Mouse (Mus musculus) CD4-positive helper T cell, adult 2 months (primary cell): ENCODE measurements at regions not wholly inside any gene's neighbourhood (a gene's known extent, or its start where the extent isn't known, plus 50 kb on each side); places are given as distances from the start of the nearest gene placed in this dataset.

ENCODE experiments used
- DNase-seq: peaks from one replicate; pipeline ENCODE4 v3.0.0-alpha.2; 2012; ENCODE audit warnings: low read depth, missing footprints, low spot score

DNA sequence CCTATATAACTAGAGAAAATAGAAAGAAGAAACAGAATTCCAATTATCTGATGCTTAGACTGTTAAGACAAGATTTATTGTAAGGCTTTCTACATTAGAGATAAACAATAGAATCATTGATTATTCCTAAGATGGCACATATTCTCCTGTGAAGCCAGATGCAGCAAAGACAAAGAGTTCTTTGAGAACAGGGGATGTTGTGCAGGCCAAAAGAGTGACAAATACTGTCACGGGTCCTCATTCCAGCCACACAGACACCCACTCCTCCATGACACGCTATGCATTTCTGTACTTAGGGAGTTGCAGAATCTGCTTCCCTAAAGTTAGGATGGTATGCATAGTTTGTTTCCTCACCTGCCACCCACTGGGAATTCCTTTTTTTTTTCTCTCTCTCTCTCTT, 245.2 kb downstream of the Sv2b start:
- no peak for DNase-seq

DNA sequence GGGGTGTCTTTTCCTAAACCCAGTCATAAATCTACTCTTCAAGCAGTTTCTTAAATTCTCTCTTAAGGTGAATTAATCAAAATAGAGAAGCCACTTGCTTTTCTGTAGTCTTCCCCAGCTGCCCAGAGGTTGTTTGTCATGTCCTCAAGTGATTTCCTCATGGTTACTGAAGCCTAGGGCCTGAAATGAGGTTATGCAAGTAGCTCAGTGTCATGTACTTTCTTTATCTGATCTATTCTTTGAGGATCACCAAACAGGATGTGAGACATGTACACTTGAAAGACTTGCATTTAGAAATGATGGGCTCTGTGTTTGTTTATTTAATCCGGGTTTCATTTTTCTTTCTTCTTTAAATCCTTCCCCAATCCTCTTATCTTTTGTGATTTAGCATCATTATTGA, 258.8 kb downstream of the Sv2b start:
- no peak for DNase-seq

DNA sequence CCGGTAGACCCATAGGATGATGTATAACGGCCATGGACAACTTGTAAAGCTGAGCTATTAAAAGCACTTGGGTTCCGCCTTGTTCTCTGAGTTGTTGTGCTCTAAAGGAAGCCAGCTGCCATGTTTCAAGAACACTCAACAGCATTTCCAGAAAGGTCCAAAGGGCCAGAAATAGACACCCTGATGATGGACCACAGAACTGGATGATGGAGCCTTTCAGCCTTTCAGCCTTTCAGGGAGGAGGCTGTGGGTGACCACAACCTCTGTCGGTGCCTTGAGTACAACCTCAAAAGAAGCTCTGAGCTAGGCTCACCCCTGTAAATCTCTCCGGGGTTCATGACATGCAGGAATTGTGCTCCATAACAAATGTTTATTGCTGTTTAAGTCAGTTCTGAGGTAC, 259.3 kb downstream of the Sv2b start:
- DNase-seq: no peak

DNA sequence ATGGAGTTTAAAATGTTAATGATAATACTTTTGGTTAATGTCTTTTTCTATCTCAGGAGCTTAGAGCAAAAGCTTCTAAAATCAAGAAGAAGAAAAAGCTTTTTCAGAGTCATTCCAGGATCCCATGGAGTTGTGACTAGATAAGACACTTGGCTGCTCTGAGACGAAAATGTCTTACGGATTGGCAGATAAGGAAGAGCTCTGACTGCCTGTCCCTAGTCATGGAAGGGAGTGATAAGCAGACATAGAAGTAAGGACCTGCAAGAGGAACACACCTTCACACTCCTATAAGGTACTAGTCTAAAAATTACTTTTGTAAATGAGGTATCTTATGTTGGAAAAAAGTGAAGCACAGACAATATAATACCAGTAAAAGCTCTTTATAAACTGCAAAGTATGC, 260.2 kb downstream of the Sv2b start:
- no peak for DNase-seq

DNA sequence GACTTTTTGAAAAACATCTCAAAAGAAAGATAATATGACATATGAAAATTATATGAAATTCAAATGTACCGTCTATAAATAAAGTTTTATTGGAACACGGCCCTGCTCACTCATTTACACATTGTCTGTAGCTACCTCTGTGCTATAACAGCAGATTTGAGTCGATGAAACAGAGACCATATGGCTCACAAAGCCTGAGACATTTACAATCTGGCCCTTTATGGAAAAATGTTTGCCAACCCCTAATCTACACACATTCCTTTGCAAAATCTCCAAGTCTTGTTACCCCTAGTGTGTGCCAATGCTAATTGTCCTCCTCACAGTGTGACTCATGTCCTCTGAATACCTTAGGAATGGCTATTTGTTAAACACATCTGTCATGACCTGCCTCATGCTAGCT, 261.2 kb downstream of the Sv2b start:
- no peak for DNase-seq

DNA sequence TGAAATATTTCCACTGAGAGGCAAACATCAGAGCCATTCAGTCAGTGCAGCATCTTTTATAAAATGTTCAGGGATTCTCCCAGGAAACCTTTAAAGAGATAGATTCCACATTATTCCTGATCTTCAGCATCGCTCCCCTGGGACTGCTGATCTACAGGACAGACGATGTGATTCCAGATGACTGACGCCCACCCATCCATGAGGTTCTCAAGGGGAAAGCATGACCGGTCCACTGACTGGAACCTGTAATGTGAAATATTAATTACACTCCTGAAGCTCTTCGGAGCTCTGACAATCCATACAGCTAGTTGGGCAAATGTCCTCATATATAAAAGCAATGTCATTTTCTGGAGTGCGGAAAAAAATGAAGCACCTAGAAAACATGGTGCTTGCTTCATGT, 268.2 kb downstream of the Sv2b start:
- DNase-seq: no peak

DNA sequence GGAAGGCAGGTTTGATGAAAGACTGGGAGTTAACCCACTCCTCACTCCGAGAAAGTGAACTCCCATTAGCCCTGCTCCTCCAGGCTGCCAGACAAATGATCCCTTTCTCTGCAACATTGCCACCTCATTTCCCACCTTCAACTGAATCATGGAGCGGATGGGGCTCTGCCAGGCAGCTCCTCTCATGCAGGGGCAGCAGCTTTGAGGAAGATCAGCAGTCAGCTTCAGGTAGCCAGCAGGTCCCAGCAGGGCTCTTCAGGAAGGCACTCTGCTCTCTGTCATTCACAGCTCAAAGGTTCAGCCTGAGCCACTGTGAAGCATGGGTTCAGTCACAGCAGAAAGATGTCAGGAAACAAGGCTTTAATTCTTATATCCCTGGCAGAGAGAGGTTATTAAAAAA, 282.9 kb downstream of the Sv2b start:
- DNase-seq: no peak

DNA sequence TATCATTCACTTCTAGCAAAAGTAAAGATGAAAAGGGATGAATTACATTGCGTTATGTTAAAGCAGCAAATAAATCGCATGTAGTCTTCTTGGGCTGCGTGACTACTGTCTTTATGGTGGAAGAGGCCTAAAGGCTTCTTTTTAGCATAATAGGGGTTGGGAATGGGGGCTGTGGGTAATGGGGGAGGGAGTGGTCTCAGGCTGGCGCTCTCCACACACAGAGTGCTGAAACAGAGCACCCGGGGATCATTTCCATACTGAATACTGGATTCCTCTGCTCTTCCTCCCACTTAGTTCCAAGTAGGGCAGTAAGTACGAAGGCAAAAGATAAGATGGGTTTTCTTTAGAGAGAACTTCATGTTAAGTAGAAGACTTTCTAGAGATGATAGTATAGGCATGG, 287.1 kb downstream of the Sv2b start:
- DNase-seq: no peak

DNA sequence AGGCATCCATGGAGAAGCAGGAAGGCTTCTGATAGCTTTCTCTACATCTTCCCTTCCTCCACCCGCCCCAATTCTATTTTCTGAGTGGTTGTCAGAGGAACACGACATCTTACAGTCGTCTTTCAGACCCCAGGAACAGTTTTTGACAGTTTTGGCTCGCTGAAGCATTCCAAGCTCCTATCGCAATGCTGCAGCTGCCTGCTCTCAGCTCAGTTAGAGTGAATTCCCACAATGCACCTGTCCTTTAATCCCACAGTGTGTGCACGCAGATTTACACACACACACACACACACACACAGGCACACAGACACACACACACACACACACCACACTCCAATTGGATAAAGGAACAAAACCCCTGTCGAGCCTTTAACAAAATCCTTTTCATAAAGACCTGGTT, 290.4 kb downstream of the Sv2b start:
- no peak for DNase-seq

DNA sequence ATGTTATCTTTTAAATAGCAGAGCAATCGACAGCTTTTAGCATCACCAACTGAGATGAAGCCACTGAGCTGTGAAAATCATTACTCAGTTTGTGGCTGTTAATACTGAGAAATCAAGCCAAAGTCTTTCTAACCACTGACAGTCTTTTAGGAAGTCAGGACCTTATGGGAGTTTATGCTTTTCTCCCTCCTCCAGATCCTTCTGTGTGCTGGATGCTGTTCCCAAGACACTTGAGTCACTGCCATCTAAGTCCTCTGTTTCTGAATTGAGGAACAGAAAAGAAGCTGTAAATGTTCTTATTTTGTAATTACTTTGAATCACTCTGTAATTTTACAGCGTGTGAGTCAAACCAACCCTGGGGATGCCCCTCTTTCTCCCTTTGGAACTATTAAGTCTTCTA, 300.6 kb downstream of the Sv2b start:
- no peak for DNase-seq

DNA sequence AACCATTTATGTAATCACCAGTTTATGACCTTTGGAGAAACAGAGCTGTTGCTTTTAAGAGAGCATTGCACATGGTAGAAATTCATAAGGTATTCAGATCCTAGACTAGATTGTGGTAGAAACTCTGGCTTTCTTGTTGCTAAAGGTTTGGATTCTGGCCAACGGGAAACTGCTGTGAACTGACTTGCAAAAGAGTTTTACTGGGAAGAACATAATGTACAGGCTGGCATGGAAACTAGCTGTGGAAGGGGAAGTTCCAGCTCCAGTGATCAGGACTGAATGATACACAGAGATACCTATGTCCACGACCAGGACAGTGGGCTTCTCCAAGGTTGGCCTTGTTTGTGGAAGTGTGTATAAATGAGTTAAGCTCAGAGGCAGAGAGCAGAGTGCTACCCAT, 318.9 kb downstream of the Sv2b start:
- no peak for DNase-seq

DNA sequence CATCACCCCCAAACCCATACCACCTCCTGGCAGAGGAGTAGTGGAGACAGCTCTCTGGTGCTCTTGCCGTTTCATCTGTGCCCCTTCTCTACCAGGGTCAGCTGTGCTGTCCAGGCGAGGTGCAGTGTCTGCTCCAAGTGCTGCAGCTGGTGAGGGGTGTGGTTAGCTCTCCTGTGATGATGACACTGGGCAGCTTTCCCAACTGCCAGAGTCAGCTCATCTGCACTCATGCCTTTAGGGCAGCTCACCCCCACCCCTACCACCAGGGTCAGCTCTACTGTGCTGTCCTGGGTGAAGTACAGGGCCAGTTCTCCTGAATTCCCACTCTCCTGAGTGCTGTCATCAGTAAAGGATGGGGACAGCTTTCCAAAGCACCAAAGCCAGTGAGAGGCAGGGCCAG, 329.6 kb downstream of the Sv2b start:
- DNase-seq: no peak

DNA sequence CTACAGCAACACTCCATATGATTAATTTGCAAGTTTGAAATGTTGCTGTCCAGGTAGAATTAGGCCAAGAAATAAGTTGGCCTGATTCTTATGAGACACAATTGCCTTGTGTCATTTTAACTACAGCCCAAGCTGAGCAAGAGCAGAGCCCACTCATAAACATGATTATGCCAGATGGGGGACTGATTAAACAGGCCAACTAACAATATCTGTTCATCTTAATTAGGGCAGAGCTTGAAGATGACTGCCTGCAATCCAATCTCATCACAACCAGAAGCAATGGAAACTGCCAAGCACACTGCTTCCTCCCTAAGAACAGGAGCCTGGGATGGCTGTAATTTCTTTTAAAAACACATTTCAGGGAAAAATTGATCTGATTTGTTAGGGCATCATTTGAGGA, 333.1 kb downstream of the Sv2b start:
- no peak for DNase-seq

DNA sequence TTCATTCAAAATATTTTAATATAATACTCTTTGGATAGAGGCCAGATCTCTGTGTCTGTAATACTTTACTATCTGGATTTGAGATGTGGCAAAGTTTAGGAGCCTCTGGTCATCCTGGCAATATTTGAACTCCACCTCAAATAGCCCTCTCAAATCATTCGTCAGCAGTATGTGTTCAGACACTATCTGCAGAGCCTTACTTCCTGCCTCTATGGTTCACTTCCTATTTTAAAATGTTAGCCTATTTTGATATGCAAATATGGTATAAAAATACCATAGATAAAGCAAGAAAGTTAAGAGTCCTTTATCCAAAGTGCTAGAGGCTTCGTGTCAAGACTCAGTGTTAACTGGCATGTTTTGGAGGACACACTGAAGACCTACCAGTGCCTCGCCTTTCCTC, 334.6 kb downstream of the Sv2b start:
- DNase-seq: no peak

DNA sequence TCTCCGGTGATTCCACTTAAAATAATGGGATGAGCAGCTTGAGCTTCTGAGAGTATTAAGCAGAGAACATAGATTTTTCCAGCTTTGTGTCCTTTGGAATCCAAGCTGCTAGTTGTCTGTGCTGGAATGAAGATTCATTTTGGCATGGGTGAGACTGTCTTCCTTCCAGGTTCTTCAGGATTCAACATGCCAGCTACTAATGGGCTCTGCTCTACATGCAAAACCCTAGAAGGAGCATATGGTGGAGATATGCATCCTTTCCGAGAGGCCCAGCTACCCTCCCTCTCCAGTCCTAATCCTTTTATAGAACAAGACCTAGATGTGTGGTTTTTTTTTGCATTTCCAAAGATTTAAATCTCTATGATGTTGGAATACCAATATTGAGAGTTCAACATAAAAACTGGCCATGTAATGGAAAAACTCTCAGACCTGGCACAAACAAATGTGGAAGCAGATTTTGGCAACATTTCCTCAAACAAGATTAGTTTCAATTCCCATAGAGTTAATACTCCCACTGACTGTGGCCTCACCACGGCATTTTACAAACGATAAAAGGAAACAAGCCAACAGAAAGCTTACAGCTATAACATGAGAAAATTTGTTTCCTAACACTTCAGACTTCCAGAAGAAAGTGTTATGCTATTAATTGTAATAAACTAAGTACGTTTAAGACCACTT, 364.5 kb downstream of the Sv2b start:
- no peak for DNase-seq

DNA sequence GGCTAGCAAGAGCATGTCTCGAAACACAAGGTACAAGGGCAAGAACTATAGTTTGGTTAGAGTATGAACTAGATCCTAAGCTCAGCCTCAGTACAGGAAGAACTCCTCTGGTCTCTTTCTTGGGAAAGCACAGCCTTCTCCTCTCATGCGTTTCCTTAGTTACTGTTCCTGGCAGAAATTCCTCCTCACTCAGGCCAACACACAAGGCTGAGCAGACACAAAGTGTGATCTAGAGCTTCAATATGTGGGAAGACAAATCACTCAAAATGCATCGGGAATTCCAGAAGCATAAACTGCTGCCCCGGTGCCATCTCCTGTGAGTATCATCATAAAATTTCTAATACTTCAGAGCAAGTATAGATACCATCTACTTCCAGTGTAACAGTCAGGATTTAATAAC, 366.1 kb downstream of the Sv2b start:
- DNase-seq: no peak

DNA sequence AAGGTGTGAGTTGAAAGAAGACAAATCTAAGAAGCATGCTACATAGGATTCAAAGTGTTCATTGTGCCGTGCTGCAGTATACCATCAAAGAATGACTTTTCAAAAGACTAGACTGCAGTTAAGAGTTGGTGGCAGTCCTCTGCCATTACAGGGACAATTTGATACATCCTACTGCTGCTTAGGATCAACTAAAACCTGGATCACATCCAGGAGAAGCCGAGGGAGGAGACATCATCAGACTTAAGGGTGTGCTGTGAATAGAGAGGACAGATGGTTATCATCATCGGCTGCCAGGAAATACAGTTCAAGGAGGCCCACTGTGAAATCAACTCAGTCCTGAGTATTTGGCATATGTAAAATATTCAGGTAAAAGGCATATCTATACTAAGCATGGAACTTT, 366.9 kb downstream of the Sv2b start:
- no peak for DNase-seq

DNA sequence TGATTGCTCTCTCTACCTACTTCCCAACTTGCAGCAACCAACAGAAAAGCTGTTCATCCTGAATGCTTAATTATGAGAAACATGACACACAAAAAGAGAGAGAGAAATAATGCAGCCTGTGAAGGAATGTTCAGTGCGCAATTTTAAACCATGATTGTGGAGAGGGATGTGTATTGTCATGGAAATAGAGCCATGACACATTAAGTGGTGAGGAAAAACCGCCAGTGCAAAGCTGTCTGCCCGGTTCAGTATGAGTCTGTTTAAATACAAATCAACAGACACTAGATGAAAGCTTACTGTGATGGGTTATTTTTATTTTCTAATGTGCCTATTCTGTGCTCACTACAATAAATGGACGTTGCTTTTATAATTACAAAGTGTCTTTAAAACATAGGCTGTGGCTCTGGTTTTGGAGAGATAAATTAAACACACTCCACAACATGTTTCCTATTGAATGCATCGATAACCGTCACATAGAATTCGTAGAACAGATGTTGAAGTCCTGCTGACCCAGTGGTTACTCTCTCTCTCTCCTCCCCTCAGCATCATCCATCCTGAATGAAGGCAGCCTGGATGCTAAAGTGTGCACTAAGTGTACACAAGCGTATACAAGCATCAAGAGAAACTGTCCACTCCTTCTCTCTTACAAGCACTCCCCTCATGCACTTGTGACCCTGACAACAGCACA, 374.7 kb upstream of the Slco3a1 start:
- no peak for DNase-seq

DNA sequence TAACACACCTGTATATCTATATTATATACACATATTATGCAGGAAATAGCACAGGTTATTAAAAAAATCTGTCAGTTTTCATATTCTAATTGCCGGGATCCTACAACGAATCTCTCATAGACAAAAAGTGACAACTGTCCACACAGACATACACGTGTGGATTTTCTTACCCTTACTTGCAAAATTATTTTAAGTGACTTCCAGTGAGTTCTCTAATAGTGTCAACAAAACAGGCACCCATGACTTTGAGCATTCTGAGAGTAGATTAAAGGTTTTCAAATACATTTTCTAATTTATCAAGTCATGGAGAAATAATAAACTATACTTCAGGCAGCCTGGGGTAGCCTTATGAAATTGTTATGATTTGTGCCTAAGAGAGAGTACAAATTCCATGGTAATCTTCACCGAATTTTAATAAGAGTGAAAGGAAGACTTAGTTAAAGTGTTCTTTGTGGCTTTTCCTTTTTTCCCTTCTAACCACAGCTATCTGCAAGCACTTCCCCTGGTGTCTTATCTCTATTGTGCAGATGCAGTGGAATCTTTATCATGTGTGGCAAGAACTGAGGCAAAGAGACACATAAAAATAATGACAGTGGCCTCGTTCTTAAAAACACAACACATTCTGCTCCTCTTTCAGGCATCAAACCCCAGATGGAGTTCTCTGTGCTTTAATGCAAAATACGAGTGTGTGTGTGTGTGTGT, 373.8 kb upstream of the Slco3a1 start:
- DNase-seq: no peak

DNA sequence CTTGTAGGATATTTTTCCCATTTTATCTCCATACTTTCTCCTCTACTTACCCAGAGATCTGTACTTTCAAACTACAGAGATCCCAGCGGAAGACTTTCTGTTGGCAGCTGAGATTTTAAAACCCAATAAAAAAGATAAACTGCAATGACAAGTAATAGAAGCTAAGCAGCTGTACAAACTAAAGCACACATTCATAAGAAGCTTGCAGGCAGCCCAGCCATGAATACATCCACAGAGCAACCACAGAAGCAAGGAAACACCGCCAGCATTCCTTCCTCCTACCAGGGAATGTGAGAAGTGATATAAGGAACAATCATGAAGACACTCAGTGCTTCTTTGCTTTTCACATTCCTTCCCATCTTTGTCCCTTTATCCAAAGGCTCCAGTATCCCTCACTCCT, 372.1 kb upstream of the Slco3a1 start:
- no peak for DNase-seq

DNA sequence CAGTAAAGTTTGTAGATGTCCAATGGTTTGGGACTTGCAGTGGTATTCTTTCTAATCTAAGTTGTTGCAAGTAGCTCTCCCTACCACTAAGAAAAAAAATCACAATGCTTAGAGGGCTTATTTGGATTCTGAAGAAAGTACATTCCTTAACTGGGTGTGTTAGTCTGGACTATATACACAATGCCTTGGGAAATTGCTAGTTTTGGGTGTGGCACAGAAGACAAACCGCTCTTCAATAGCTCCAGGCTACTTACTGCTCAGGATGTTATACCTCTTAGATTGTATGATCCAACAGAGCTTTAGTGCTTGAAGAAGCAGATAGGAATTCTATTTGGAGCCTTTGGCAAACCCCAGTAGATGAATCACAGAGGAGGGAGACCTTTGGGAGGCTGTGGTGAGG, 369.6 kb upstream of the Slco3a1 start:
- DNase-seq: no peak

DNA sequence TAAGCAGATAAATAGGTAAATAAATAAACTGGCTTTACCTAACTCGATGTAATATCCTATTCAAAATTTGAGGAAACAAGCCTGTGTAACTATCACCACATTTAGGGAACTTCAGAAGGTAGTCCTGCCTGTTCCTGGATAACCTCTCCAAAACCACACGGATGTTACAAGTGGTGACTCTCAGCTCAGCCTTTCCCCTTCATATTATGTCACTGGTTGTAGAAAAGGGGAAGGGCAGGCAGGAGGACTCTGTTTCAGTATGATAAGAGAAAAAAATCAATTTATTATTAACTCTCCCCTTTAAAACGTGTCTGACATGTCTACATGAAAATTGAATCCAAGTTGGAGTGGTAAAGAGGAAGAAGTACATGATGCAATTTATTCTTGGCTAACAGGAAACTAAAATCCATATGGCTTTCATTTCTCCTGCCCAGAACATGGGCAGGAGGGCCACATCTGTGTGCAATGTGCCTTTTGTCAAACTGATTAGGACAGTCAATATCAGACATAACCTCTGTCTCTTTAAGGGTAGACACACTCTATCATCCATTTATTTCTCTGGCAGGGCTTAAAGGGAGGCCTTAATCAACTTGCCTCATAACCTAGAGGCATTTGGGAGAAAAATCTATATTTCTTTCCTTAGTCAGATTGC, 353.9 kb upstream of the Slco3a1 start:
- DNase-seq: no peak

DNA sequence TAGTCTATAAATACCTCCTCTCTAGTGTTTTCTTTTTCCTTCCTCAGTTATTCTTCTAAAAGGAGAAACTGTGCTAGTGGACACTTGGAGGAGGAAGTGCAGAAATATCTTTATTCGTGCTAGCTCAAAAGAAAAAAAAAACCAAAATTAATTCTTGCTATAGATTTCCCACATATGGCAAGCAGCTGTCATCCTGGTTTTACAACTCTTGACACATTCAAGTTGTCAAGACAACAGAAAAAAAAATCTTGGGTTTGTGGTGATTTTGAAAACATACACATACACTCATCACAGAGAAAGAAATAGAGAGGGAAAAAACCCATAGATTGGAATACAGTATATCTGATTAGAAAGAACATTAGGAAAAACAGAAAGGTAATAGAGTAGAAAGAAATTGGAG, 352.8 kb upstream of the Slco3a1 start:
- no peak for DNase-seq
